Mouse (Mus musculus): ENCODE results near the gene Lrrc34. TPM values are rescaled to one million over a fixed set of nuclear protein-coding genes. Genes with fewer than 3 reads are reported as not detected.

Gene Lrrc34
- polyA plus RNA-seq, 1 experiment from 2014 or later: 2.5 TPM

DNA sequence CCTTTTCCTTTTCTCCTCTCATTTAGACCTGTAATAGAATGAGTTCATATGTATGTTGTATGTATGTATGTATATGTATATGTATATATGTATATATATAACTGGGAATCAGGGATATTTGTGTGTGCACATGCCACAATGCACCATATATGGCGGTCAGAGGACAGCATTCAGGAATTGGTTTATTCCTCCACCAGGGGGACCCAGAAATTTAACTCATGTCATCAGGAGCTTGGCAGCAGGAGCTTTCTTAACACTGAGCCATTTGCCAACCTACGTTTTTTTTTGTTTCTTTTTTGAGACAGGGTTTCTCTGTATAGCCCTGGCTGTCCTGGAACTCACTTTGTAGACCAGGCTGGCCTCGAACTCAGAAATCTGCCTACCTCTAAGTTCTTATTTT, 14.0 kb downstream of the Lrrc34 start:
- Histone ChIP-seq H3K4me3 (no peak overlapping the region), H3K27me3 (ENCODE audit: low read depth, poor library complexity, severe bottlenecking) (no peaks in the 10 kb centered on the region), H3K27ac (replicated peaks) (no peak overlapping the region), H3K4me1 (no peaks in the 10 kb centered on the region), H3K9me3 (replicated peaks) (no peaks in the 10 kb centered on the region), H3K36me3 (no peaks in the 10 kb centered on the region)
- no peak for DNase-seq (ENCODE audit: low spot score)
- WGBS: 58% methylated on average over 3 of the region's 3 CpGs

DNA sequence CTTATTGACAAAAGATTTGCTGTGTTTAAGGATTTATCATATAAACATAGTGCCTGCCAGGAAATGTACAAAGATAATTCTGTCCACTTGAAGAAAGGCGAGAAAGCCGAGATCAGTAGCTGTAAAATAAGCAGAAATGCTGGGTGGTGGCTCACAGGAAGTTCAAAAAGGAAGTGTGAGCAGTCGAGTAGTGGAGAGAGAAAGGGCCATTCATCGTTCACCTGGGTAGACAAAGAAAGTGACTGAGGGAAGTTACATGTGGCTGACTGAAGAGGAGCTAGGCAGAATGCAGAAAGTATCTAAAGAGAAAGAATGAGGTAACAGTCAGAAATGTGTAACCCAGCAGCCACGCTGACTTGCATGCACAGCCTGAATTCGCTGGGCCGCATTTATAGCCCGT, 27.5 kb downstream of the Lrrc34 start:
- H3K36me3 ChIP-seq: peaks cover 57% of the 10 kb centered on the region
- H3K4me3 ChIP-seq: no peak overlapping the region
- DNase-seq (ENCODE audit: low spot score): no peak
- 91% methylated on average over 8 of the region's 8 CpGs for WGBS
- no peak overlapping the region for H3K27ac ChIP-seq (replicated peaks)
- no peaks in the 10 kb centered on the region for H3K4me1 ChIP-seq
- H3K27me3 ChIP-seq (ENCODE audit: low read depth, poor library complexity, severe bottlenecking): no peaks in the 10 kb centered on the region
- H3K9me3 ChIP-seq (replicated peaks): no peaks in the 10 kb centered on the region

GRCm38 (mm10) chr3:30610930-30611329, 36.7 kb downstream of the Lrrc34 start:
- H3K9me3 ChIP-seq (replicated peaks): no peaks in the 10 kb centered on the region
- 93% methylated on average over 4 of the region's 4 CpGs for WGBS
- no peak for DNase-seq (ENCODE audit: low spot score)
- H3K4me3 ChIP-seq: no peak overlapping the region
- H3K36me3 ChIP-seq: peaks cover 93% of the 10 kb centered on the region
- H3K4me1 ChIP-seq: no peaks in the 10 kb centered on the region
- no peak overlapping the region for H3K27ac ChIP-seq (replicated peaks)
- H3K27me3 ChIP-seq (ENCODE audit: low read depth, poor library complexity, severe bottlenecking): no peaks in the 10 kb centered on the region

DNA sequence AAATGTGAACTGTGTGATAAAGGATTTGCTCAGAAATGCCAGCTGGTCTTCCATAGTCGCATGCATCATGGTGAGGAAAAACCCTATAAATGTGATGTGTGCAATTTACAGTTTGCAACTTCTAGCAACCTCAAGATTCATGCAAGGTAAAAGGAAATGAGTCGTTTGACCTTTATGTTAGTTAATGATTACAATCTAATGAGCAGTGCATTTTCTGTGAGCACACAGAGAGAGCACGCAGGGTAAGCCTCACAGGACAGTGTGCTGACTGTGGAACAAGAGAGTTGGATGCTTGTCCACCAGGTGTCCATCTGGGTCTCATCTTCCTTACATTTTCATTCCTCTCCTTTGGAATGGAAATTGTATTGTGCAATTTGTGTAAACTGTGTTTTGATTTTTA, 38.7 kb downstream of the Lrrc34 start:
- Histone ChIP-seq H3K4me3 (no peak overlapping the region), H3K27me3 (ENCODE audit: low read depth, poor library complexity, severe bottlenecking) (no peaks in the 10 kb centered on the region), H3K36me3 (peaks cover 85% of the 10 kb centered on the region), H3K27ac (replicated peaks) (no peak overlapping the region), H3K4me1 (0 out of 2 replicates have a peak, but pooled peaks cover 5% of the 10 kb centered on the region), H3K9me3 (replicated peaks) (no peaks in the 10 kb centered on the region)
- DNase-seq (ENCODE audit: low spot score): no peak
- 92% methylated on average over 3 of the region's 3 CpGs for WGBS

DNA sequence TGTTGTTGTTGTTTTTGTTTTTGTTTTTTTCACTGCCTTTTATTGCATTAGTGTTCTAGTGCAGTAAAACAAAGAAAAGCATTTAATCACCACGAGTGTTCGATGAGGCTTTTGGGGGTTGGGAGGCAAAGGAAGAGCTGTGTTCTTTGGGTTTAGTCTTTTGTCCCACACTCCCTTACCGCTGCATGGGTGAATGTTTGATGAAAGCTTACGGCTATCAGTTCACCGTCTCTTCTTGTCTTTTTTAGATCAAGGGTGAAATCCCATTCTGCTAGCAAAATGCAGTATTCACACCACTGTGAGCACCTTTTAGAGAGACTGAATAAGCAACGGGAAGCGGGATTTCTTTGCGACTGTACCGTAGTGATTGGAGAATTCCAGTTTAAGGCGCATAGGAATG, 44.4 kb downstream of the Lrrc34 start:
- 40% methylated on average over 10 of the region's 10 CpGs for WGBS
- DNase-seq (ENCODE audit: low spot score): no peak

GRCm38 (mm10) chr3:30602740-30603098, 45.0 kb downstream of the Lrrc34 start:
- Histone ChIP-seq H3K27ac (replicated peaks) (peak overlapping the region; percentile 91), H3K4me1 (peaks cover 27% of the 10 kb centered on the region), H3K27me3 (ENCODE audit: low read depth, poor library complexity, severe bottlenecking) (peaks cover 25% of the 10 kb centered on the region), H3K9me3 (replicated peaks) (no peaks in the 10 kb centered on the region), H3K4me3 (peak overlapping the region; percentile 77), H3K36me3 (peaks cover 25% of the 10 kb centered on the region)
- no peak for DNase-seq (ENCODE audit: low spot score)
- WGBS: under 1% methylated on average over 27 of the region's 27 CpGs

More for the DNA sequence above, 44.4 kb downstream of the Lrrc34 start:
- Histone ChIP-seq H3K4me1 (peaks cover 27% of the 10 kb centered on the region), H3K27ac (replicated peaks) (peak overlapping the region; percentile 91), H3K9me3 (replicated peaks) (no peaks in the 10 kb centered on the region), H3K4me3 (peak overlapping the region; percentile 77), H3K27me3 (ENCODE audit: low read depth, poor library complexity, severe bottlenecking) (peaks cover 19% of the 10 kb centered on the region), H3K36me3 (peaks cover 30% of the 10 kb centered on the region)

DNA sequence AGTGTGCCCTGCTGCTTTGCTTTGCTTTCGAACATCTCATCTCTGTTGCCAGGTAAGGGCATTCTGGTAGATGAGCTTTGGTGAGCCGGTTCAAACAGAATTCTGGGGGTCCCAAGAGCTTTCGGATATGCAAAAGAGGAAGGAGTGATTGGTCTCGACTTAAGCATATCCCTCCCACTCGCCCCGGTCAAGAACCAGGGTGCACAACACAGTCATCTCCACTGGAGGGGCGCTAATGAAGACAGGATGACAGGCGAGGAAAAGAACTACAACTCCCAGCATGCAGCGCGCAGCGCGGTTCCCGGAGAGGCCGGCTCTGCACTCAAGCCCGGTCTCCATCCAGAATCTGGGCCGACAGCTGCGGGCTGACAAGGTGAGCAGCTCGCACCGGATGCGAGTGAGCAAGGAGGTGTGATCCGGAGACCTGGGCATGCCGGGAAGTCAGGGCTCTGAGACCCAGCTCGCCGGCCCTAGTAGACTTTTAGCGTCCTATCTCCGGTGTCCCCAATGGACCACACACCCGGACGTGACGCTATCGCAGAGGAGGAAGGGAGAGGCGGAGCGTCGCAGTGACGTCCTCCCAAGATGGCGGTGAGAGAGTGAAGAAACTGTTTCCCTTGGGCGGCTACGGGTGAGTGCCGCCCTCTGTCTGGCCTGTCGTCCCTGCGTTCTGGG, 45.5 kb downstream of the Lrrc34 start, which contains the start of gene Mynn:
Mynn (plus strand) TSS at position 1 of the 675 bp plus-strand sequence.
- Histone ChIP-seq H3K4me3 (peak within 1 kb of the TSS; percentile 77), H3K36me3 (peaks cover 20% of the 10 kb centered on the region), H3K9me3 (replicated peaks) (no peaks in the 10 kb centered on the region), H3K4me1 (peaks cover 27% of the 10 kb centered on the region), H3K27me3 (ENCODE audit: low read depth, poor library complexity, severe bottlenecking) (peaks cover 30% of the 10 kb centered on the region), H3K27ac (replicated peaks) (peak within 1 kb of the TSS; percentile 91)
- peak; percentile 98 for DNase-seq (ENCODE audit: low spot score)
- under 1% methylated on average over 40 of the region's 40 CpGs for WGBS

- WGBS: under 1% methylated on average over 13 of the region's 13 CpGs
- Histone ChIP-seq H3K36me3 (peaks cover 16% of the 10 kb centered on the region), H3K27me3 (ENCODE audit: low read depth, poor library complexity, severe bottlenecking) (peaks cover 35% of the 10 kb centered on the region), H3K4me3 (peak overlapping the region; percentile 77), H3K27ac (replicated peaks) (peak overlapping the region; percentile 91), H3K9me3 (replicated peaks) (no peaks in the 10 kb centered on the region), H3K4me1 (peaks cover 27% of the 10 kb centered on the region)
- DNase-seq (ENCODE audit: low spot score): no peak
Observed at GRCm38 (mm10) chr3:30601610-30602064, 46.0 kb downstream of the Lrrc34 start.

- Histone ChIP-seq H3K36me3 (peaks cover 11% of the 10 kb centered on the region), H3K9me3 (replicated peaks) (no peaks in the 10 kb centered on the region), H3K27ac (replicated peaks) (no peak overlapping the region), H3K4me3 (peak overlapping the region; percentile 77), H3K4me1 (peaks cover 27% of the 10 kb centered on the region), H3K27me3 (ENCODE audit: low read depth, poor library complexity, severe bottlenecking) (peaks cover 40% of the 10 kb centered on the region)
- WGBS: under 1% methylated on average over 17 of the region's 17 CpGs
- peak; percentile 79 for DNase-seq (ENCODE audit: low spot score)
Observed at GRCm38 (mm10) chr3:30601175-30601574, 46.5 kb downstream of the Lrrc34 start.

DNA sequence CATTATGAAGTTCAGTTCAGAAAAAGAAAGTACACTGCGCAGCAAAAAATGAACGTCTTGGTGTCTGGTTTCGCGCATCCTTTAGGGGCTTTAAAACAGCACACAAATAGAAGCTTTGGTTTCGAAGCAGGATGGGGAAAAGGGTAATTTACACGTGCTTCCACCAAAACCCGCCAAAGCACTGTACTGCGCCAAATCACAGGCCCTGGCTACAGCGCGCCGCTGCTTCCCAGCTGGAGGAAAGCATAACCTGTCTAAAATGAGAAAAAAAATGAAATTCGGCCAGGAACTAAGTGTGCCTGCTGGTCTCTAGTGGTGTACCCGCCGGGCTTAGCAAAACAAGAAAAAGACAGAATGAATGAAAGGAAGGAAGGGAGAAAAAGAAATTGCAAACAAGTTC, 47.0 kb downstream of the Lrrc34 start:
- Histone ChIP-seq H3K36me3 (peaks cover 9% of the 10 kb centered on the region), H3K27ac (replicated peaks) (peak overlapping the region; percentile 78), H3K4me1 (peaks cover 30% of the 10 kb centered on the region), H3K27me3 (ENCODE audit: low read depth, poor library complexity, severe bottlenecking) (peaks cover 45% of the 10 kb centered on the region), H3K9me3 (replicated peaks) (no peaks in the 10 kb centered on the region), H3K4me3 (peak overlapping the region; percentile 77)
- DNase-seq (ENCODE audit: low spot score): peak; percentile 50
- WGBS: under 1% methylated on average over 14 of the region's 14 CpGs

DNA sequence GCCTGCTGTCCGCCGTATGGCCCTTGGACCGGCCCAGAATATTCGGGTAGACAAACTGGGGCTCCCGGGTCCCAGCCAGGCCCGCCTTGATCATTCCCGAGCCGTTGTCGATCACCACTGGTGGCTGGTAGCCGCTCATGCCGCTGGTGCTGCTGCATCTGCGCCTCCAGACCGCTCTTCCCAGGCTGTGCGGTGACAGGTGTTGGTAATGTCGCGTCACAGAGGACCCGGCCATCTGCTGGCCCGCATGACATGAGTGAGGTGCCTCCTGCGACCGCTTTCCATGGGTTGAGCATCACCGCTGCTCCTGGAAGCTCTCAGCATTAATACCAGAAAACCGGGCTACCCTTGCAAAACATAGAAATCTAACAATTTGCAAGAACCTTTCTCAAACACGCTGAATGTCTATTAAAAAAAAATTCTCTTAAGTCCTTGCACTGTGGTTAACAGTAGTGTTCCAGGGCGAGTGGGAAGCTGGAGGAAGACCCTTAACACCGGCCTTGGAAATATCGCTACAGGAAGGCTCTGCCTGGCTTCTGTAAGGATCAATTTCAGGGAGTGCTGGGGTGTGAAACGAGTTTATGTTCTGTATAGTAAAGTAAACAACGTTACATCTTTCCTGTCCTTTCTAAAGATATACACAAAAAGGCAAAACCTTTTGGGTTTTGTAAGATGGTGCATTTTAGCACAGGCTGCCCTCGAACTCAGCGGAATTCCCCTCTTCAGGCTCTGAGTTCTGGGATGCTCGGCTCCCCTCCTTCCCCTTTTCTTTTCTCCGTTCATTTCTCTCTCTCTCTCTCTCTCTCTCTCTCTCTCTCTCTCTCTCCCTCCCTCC, 47.7 kb downstream of the Lrrc34 start, which contains the start of gene Actrt3:
Actrt3 (minus strand) TSS at position 229 of the 835 bp plus-strand sequence.
- peak within 1 kb of the TSS; percentile 77 for H3K4me3 ChIP-seq
- under 1% methylated on average over 32 of the region's 32 CpGs for WGBS
- peak within 1 kb of the TSS; percentile 78 for H3K27ac ChIP-seq (replicated peaks)

GRCm38 (mm10) chr3:30597271-30597670, 50.4 kb downstream of the Lrrc34 start:
- peaks cover 61% of the 10 kb centered on the region for H3K27me3 ChIP-seq (ENCODE audit: low read depth, poor library complexity, severe bottlenecking)
- H3K4me1 ChIP-seq: peaks cover 23% of the 10 kb centered on the region
- no peak for DNase-seq (ENCODE audit: low spot score)
- no peak overlapping the region for H3K27ac ChIP-seq (replicated peaks)
- H3K9me3 ChIP-seq (replicated peaks): no peaks in the 10 kb centered on the region
- WGBS: 78% methylated on average over 7 of the region's 7 CpGs
- H3K4me3 ChIP-seq: no peak overlapping the region
- no peaks in the 10 kb centered on the region for H3K36me3 ChIP-seq

More for the DNA sequence above, 47.7 kb downstream of the Lrrc34 start, which contains the start of gene Actrt3:
- Histone ChIP-seq H3K27me3 (ENCODE audit: low read depth, poor library complexity, severe bottlenecking) (peaks cover 46% of the 10 kb centered on the region), H3K4me1 (peaks cover 33% of the 10 kb centered on the region), H3K9me3 (replicated peaks) (no peaks in the 10 kb centered on the region), H3K36me3 (peaks cover 8% of the 10 kb centered on the region)
- peak; percentile 55 for DNase-seq (ENCODE audit: low spot score)

Data from midbrain, embryonic 10.5 days (tissue).